Mouse (Mus musculus) ES-E14 (cell line): ENCODE measurements around the gene Cyth1.

ENCODE experiments used
- MAFK ChIP-seq: IDR thresholded peaks from 2 replicates; pipeline ENCODE4 v1.6.1; 2014; ENCODE audit warnings: mild to moderate bottlenecking, low read depth, low read length, inconsistent platforms; ENCODE audit not compliant: insufficient read depth
- ZC3H11A ChIP-seq: IDR thresholded peaks from 2 replicates; pipeline ENCODE4 v1.6.1; 2012; ENCODE audit warnings: low read depth, mild to moderate bottlenecking, inconsistent platforms, low read length, borderline replicate concordance
- ZNF384 ChIP-seq: IDR thresholded peaks from 2 replicates; pipeline ENCODE4 v1.6.1; 2012; ENCODE audit warnings: low read depth, low read length, inconsistent platforms

DNA sequence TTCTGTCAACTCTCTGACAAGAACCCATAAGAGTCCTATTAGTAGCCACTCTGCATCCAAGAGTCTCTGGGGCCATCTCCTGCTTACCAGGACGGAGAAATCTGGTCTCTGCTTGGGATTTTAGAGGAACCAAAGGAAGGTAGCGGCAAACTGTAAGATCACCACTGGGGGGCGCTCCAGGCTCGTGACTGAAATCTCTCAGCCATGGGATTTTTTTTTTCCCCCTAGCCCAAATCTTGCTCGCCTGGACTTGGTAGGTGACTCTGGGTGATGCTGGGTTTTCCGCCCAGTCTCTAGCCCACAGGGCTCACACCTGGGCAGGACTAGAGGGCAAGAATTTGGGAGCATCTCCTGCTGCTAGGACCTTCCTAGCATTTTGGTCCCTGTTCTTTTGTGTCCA is 164.6 kb downstream of the Cyth1 start:
- TF ChIP-seq MAFK (no peak), ZNF384 (peak; percentile 93), ZC3H11A (peak; percentile 63; the same call in 1 of the 2 replicates)
